Mouse (Mus musculus): Measurements from ENCODE around the gene Pbrm1.

Pbrm1 gene

GRCm38 (mm10) chr14:31079313-31080028 is 60.5 kb downstream of the Pbrm1 start:
- ATAC-seq (ENCODE audit: low TSS enrichment): no peak

GRCm38 (mm10) chr14:31081147-31081546 is 62.2 kb downstream of the Pbrm1 start:
- ATAC-seq (ENCODE audit: low TSS enrichment): no peak

- ATAC-seq (ENCODE audit: low TSS enrichment): no peak
These were observed 68.5 kb downstream of the Pbrm1 start for GRCm38 (mm10) chr14:31087433-31087832.

GRCm38 (mm10) chr14:31088515-31088914 is 69.6 kb downstream of the Pbrm1 start:
- no peak for ATAC-seq (ENCODE audit: low TSS enrichment)

GRCm38 (mm10) chr14:31089918-31090317 is 71.0 kb downstream of the Pbrm1 start:
- ATAC-seq (ENCODE audit: low TSS enrichment): no peak

GRCm38 (mm10) chr14:31105156-31105555 is 86.2 kb downstream of the Pbrm1 start:
- no peak for ATAC-seq (ENCODE audit: low TSS enrichment)

GRCm38 (mm10) chr14:31110613-31111012 is 91.7 kb downstream of the Pbrm1 start:
- no peak for ATAC-seq (ENCODE audit: low TSS enrichment)

GRCm38 (mm10) chr14:31112187-31112586 is 93.2 kb downstream of the Pbrm1 start:
- ATAC-seq (ENCODE audit: low TSS enrichment): no peak

- no peak for ATAC-seq (ENCODE audit: low TSS enrichment)
These were observed 95.1 kb downstream of the Pbrm1 start for GRCm38 (mm10) chr14:31114011-31114410.

GRCm38 (mm10) chr14:31115522-31115921 is 96.6 kb downstream of the Pbrm1 start:
- ATAC-seq (ENCODE audit: low TSS enrichment): no peak

GRCm38 (mm10) chr14:31125106-31126075 is 106.5 kb downstream of the Pbrm1 start:
- no peak for ATAC-seq (ENCODE audit: low TSS enrichment)

- no peak for ATAC-seq (ENCODE audit: low TSS enrichment)
These were observed 107.9 kb downstream of the Pbrm1 start for GRCm38 (mm10) chr14:31126826-31127225.

GRCm38 (mm10) chr14:31128101-31128825 is 109.3 kb downstream of the Pbrm1 start:
- ATAC-seq (ENCODE audit: low TSS enrichment): 0 out of 2 replicates have a peak, but pooled peaks have one; percentile 18

- ATAC-seq (ENCODE audit: low TSS enrichment): peak; percentile 96
These were observed 109.9 kb downstream of the Pbrm1 start, which contains the start of gene Smim4 for GRCm38 (mm10) chr14:31128826-31129219. Smim4 (minus strand) TSS chr14:31128956.

- no peak for ATAC-seq (ENCODE audit: low TSS enrichment)
These were observed 110.6 kb downstream of the Pbrm1 start for GRCm38 (mm10) chr14:31129326-31130235.

GRCm38 (mm10) chr14:31130236-31131220 is 111.6 kb downstream of the Pbrm1 start, which contains the start of gene Nt5dc2:
Nt5dc2 (plus strand) TSS chr14:31131053.
- ATAC-seq (ENCODE audit: low TSS enrichment): no peak

GRCm38 (mm10) chr14:31131272-31131821 is 112.4 kb downstream of the Pbrm1 start:
- no peak for ATAC-seq (ENCODE audit: low TSS enrichment)

GRCm38 (mm10) chr14:31132031-31132430 is 113.1 kb downstream of the Pbrm1 start:
- ATAC-seq (ENCODE audit: low TSS enrichment): no peak

GRCm38 (mm10) chr14:31132491-31132975 is 113.6 kb downstream of the Pbrm1 start:
- ATAC-seq (ENCODE audit: low TSS enrichment): no peak

Data from frontal cortex, adult (tissue).